Mouse (Mus musculus): ENCODE results near the gene Tgfbr2. TPM values are rescaled to one million over a fixed set of nuclear protein-coding genes. Genes with fewer than 3 reads are reported as not detected.
A peak's percentile ranks its signal among the peaks of the same experiment; 100 is the strongest.
"Not testable (repeated sequence)": the region's sequence is repeated elsewhere in the genome, so short reads cannot be mapped to it uniquely, and the experiment has no call there.

Gene Tgfbr2
- polyA plus RNA-seq, 2 experiments: 3.2 to 4.2 TPM

DNA sequence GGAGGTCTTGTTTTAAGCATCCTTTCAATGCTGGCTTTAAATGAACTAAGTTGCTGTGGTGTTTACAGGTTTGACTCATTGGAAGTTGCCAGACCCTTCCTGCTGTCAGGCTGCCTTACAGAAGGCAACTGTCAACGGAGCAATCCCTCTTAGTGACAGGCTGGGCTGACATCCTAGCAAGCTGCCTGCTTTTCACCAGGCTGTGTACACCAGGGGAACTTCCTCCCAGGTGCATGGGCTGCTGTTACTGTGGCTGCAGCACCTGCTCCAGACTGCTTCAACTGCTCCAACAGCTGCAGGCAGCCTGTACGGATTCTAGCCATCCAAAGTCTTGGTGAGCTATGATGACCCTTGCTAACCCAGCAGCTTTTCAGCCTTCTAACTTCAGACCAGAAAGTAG lies 98.2 kb downstream of the Tgfbr2 start:
- H3K9ac ChIP-seq (replicated peaks): no peak overlapping the region
- no peaks in the 10 kb centered on the region for H3K36me3 ChIP-seq (replicated peaks; ENCODE audit: control insufficient read depth, insufficient read depth, low read depth)
- TF ChIP-seq EP300 (IDR thresholded peaks at IDR 0.05; ENCODE audit: low read depth) (no peak), CTCF (IDR thresholded peaks at IDR 0.05; ENCODE audit: low read depth) (no peak)
- DNase-seq (ENCODE audit: low read depth in 3 of 3, low spot score in 3 of 3): no peak
- no peak overlapping the region for H3K4me2 ChIP-seq (ENCODE audit: low read depth)
- H3K4me1 ChIP-seq (replicated peaks; ENCODE audit: control insufficient read depth in 2 of 2, insufficient read depth in 2 of 2, low read length in 1 of 2): no peaks in the 10 kb centered on the region
- no peaks in the 10 kb centered on the region for H3K27me3 ChIP-seq (ENCODE audit: control insufficient read depth, insufficient read depth, low read length)
- H3K4me3 ChIP-seq (ENCODE audit: insufficient read depth in 1 of 2, low read depth in 2 of 2, low read length in 2 of 2): no peak overlapping the region
- no peak for ATAC-seq (ENCODE audit: insufficient read depth)
- H3K9me3 ChIP-seq (ENCODE audit: control insufficient read depth, low read length): no peaks in the 10 kb centered on the region
- 40% methylated on average over 2 of the region's 2 CpGs for whole genome bisulfite sequencing (ENCODE audit: insufficient replicate concordance)
- H3K27ac ChIP-seq: no peak overlapping the region

DNA sequence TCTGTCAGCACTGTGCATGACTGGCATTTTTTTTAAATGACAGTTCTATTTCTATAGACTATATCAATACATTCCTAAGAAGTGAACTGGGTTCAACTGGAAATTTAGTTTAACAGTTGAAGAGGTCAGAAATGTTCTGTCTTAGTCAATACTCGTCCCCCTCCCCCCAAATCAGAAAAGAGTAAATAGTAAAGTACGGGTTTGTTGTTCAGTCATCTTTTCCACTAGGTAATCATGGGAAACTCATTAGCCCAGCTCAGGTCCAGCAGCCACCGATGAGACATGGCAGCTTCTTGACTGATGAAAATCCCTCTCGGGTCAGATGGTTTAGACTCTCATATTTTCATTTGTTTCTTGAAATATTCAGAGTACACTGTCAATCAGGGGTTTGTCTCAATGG lies 99.0 kb downstream of the Tgfbr2 start:
- Histone ChIP-seq H3K27ac (no peak overlapping the region), H3K4me2 (ENCODE audit: low read depth) (no peak overlapping the region), H3K4me1 (replicated peaks; ENCODE audit: control insufficient read depth in 2 of 2, insufficient read depth in 2 of 2, low read length in 1 of 2) (no peaks in the 10 kb centered on the region), H3K9me3 (ENCODE audit: control insufficient read depth, low read length) (no peaks in the 10 kb centered on the region), H3K4me3 (ENCODE audit: insufficient read depth in 1 of 2, low read depth in 2 of 2, low read length in 2 of 2) (no peak overlapping the region), H3K27me3 (ENCODE audit: control insufficient read depth, insufficient read depth, low read length) (no peaks in the 10 kb centered on the region), H3K36me3 (replicated peaks; ENCODE audit: control insufficient read depth, insufficient read depth, low read depth) (no peaks in the 10 kb centered on the region), H3K9ac (replicated peaks) (no peak overlapping the region)
- ATAC-seq (ENCODE audit: insufficient read depth): no peak
- no peak for DNase-seq (ENCODE audit: low read depth in 3 of 3, low spot score in 3 of 3)
- WGBS (ENCODE audit: insufficient replicate concordance): 52% methylated on average over 4 of the region's 4 CpGs
- no peak for TF ChIP-seq EP300 (IDR thresholded peaks at IDR 0.05; ENCODE audit: low read depth)
- TF ChIP-seq CTCF (IDR thresholded peaks at IDR 0.05; ENCODE audit: low read depth): no peak

DNA sequence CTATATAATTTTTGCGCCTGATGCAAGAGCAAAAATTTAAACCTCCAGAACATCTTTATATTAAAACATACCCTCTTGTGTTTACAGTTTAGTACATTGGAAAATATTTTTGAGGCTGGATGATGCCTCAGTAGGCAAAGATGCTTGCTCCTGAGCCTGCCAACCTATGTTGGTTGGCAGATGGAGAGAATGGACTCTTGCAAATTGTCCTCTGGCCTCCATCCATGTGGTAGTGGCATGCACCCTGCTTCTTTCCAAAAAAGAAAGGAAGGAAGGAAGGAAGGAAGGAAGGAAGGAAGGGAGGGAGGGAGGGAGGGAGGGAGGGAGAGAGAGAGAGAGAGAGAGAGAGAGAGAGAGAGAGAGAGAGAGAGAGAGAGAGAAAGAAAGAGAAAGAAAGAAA lies 103.6 kb downstream of the Tgfbr2 start:
- H3K9me3 ChIP-seq (ENCODE audit: control insufficient read depth, low read length); H3K4me2 ChIP-seq (ENCODE audit: low read depth); H3K4me3 ChIP-seq (ENCODE audit: insufficient read depth in 1 of 2, low read depth in 2 of 2, low read length in 2 of 2); H3K36me3 ChIP-seq (replicated peaks; ENCODE audit: control insufficient read depth, insufficient read depth, low read depth); ATAC-seq (ENCODE audit: insufficient read depth); DNase-seq (ENCODE audit: low read depth in 3 of 3, low spot score in 3 of 3); H3K27ac ChIP-seq; H3K9ac ChIP-seq (replicated peaks); H3K27me3 ChIP-seq (ENCODE audit: control insufficient read depth, insufficient read depth, low read length); H3K4me1 ChIP-seq (replicated peaks; ENCODE audit: control insufficient read depth in 2 of 2, insufficient read depth in 2 of 2, low read length in 1 of 2): not testable (repeated sequence)
- 60% methylated on average over 1 of the region's 1 CpGs for WGBS (ENCODE audit: insufficient replicate concordance)

DNA sequence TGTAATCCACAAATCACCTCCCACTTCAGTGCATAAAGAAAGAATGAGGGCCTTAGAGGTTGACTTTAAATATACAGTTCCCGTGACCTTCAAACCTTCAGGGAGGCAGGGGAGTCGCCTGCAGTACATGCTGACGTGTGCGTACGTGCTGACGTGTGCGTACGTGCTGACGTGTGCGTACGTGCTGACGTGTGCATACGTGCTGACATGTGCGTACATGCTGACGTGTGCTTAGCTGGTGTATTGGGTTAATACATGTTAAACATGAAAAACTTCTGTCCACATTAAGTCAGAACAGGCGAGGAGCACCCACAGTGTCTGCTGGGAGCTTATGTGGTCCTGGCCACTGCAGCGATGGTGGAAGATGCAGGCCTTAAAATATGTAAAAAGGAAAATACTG lies 110.4 kb downstream of the Tgfbr2 start:
- ATAC-seq (ENCODE audit: insufficient read depth): no peak

DNA sequence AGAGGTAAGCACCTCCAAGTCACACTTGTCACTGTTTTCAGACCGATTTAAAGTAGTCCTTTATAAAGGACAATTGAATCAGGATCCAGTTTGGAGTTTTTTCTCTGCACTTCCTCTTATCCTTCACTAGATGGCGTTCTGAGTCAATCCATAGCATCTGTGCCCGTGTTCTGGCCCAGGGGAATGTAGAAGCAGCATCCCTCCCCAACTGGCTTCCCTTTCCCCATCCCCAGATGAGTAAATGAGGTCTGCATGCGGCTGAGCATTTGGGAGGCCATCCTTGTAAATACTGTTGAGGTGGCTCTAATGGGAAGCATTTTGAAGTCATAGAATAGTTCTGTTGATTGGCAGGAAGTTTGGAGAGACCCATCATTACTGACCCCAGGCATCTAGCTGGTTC lies 114.5 kb downstream of the Tgfbr2 start:
- Histone ChIP-seq H3K4me1 (replicated peaks; ENCODE audit: control insufficient read depth in 2 of 2, insufficient read depth in 2 of 2, low read length in 1 of 2) (no peaks in the 10 kb centered on the region), H3K36me3 (replicated peaks; ENCODE audit: control insufficient read depth, insufficient read depth, low read depth) (no peaks in the 10 kb centered on the region), H3K27ac (no peak overlapping the region), H3K9me3 (ENCODE audit: control insufficient read depth, low read length) (no peaks in the 10 kb centered on the region), H3K27me3 (ENCODE audit: control insufficient read depth, insufficient read depth, low read length) (no peaks in the 10 kb centered on the region), H3K4me3 (ENCODE audit: insufficient read depth in 1 of 2, low read depth in 2 of 2, low read length in 2 of 2) (no peak overlapping the region), H3K4me2 (ENCODE audit: low read depth) (no peak overlapping the region), H3K9ac (replicated peaks) (no peak overlapping the region)
- 7% methylated on average over 4 of the region's 4 CpGs for WGBS (ENCODE audit: insufficient replicate concordance)
- ATAC-seq (ENCODE audit: insufficient read depth) (no peak), DNase-seq (ENCODE audit: low read depth in 3 of 3, low spot score in 3 of 3) (no peak)
- TF ChIP-seq EP300 (IDR thresholded peaks at IDR 0.05; ENCODE audit: low read depth): no peak
- peak; percentile 66 for TF ChIP-seq CTCF (IDR thresholded peaks at IDR 0.05; ENCODE audit: low read depth)

More for the DNA sequence above, 110.4 kb downstream of the Tgfbr2 start:
- Histone ChIP-seq H3K27ac (no peak overlapping the region), H3K4me3 (ENCODE audit: insufficient read depth in 1 of 2, low read depth in 2 of 2, low read length in 2 of 2) (no peak overlapping the region), H3K36me3 (replicated peaks; ENCODE audit: control insufficient read depth, insufficient read depth, low read depth) (no peaks in the 10 kb centered on the region), H3K4me1 (replicated peaks; ENCODE audit: control insufficient read depth in 2 of 2, insufficient read depth in 2 of 2, low read length in 1 of 2) (no peaks in the 10 kb centered on the region), H3K9me3 (ENCODE audit: control insufficient read depth, low read length) (no peaks in the 10 kb centered on the region), H3K9ac (replicated peaks) (no peak overlapping the region), H3K27me3 (ENCODE audit: control insufficient read depth, insufficient read depth, low read length) (no peaks in the 10 kb centered on the region), H3K4me2 (ENCODE audit: low read depth) (no peak overlapping the region)
- TF ChIP-seq EP300 (IDR thresholded peaks at IDR 0.05; ENCODE audit: low read depth): no peak
- no peak for TF ChIP-seq CTCF (IDR thresholded peaks at IDR 0.05; ENCODE audit: low read depth)
- no peak for DNase-seq (ENCODE audit: low read depth in 3 of 3, low spot score in 3 of 3)
- WGBS (ENCODE audit: insufficient replicate concordance): 80% methylated on average over 17 of the region's 17 CpGs

Measured in liver, embryonic 14.5 days (tissue).